Mouse (Mus musculus) forebrain, embryonic 14.5 days (tissue): ENCODE measurements at regions not wholly inside any gene's neighbourhood (a gene's known extent, or its start where the extent isn't known, plus 50 kb on each side); places are given as distances from the start of the nearest gene placed in this dataset.

Experiments
- ATAC-seq: fragments of 200-750 bp; cut with Nextera tagmentation; 2 replicates; pipeline ENCODE4 v1.8.0; 2017; ENCODE audit warnings: mild to moderate bottlenecking, moderate library complexity
- DNase-seq: peaks from one replicate; pipeline ENCODE4 v3.0.0-alpha.2; 2015; ENCODE audit warnings: low spot score
- H3K27ac ChIP-seq: fragments of 300-500 bp; sonication (generic); 2 replicates; pipeline ENCODE4 v1.5.1; 2014; ENCODE audit warnings: low read depth, mild to moderate bottlenecking, control low read depth, low read length, moderate library complexity
- H3K27me3 ChIP-seq: fragments of 300-500 bp; sonication (generic); replicated peaks from 2 replicates; pipeline ENCODE4 v1.6.1; 2014; ENCODE audit warnings: low read length, control low read depth, mixed read lengths; ENCODE audit not compliant: control insufficient read depth, insufficient read depth
- H3K36me3 ChIP-seq: fragments of 300-500 bp; sonication (generic); 2 replicates; pipeline ENCODE4 v1.6.1; 2014; ENCODE audit warnings: low read length, control low read depth; ENCODE audit not compliant: control insufficient read depth, insufficient read depth
- H3K4me1 ChIP-seq: fragments of 300-500 bp; sonication (generic); 2 replicates; pipeline ENCODE4 v1.6.1; 2014; ENCODE audit warnings: antibody characterized with exemption, low read length, control low read depth; ENCODE audit not compliant: control insufficient read depth, insufficient read depth
- H3K4me2 ChIP-seq: fragments of 300-500 bp; sonication (generic); 2 replicates; pipeline ENCODE4 v1.6.1; 2014; ENCODE audit warnings: mild to moderate bottlenecking, control low read depth, low read length
- H3K4me3 ChIP-seq: fragments of 300-500 bp; sonication (generic); 2 replicates; pipeline ENCODE4 v1.5.1; 2014; ENCODE audit warnings: low read depth, low read length, control low read depth
- H3K9ac ChIP-seq: fragments of 300-500 bp; sonication (generic); 2 replicates; pipeline ENCODE4 v1.6.1; 2014; ENCODE audit warnings: mild to moderate bottlenecking, low read length, control low read depth, moderate library complexity
- H3K9me3 ChIP-seq: fragments of 300-500 bp; sonication (generic); replicated peaks from 2 replicates; pipeline ENCODE4 v1.6.1; 2016; ENCODE audit warnings: low read length, control low read depth, mixed read lengths; ENCODE audit not compliant: control insufficient read depth
- WGBS: fragments of 180-500 bp; shearing (Covaris S2); extraction: QIAGEN DNeasy Blood & Tissue Kit; methylation state at CpG from one replicate; pipeline ENCODE4 v1.1.7; 2014; 5-methylcytosine and 5-hydroxymethylcytosine counted together

DNA sequence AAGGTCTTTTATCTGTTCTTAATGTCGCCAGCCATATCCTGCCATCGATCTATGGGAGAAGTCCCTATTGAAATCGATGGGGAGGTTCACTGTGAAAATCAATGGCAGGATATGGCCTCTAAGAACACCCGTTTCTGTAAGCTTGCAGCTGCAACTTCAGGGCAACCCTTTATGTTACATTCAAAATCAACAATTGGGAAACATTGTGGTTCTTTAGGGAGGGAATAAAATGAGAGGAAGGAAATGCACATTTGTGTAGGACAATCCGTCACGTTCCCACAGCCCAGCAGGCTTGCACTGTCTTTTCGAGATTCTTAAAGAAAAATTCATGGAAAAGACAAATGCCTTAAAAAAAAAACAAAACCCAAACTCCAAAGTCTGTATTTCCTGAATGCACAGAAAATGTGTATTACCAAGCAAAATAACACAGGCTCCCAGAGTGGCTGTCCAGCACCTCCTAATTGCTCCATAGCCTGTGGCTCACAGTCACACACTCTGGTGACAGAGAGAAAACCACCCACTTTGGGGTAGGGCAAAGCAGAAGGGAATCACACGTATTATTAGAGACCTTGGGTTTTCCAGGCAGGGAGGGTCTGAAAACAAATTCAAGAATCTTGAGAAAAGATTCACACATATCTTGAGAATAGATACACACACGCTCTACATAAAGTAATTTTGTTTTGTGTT is 510.9 kb upstream of the Nrp1 start:
- WGBS = 79% methylated on average over 9 of the region's 9 CpGs

DNA sequence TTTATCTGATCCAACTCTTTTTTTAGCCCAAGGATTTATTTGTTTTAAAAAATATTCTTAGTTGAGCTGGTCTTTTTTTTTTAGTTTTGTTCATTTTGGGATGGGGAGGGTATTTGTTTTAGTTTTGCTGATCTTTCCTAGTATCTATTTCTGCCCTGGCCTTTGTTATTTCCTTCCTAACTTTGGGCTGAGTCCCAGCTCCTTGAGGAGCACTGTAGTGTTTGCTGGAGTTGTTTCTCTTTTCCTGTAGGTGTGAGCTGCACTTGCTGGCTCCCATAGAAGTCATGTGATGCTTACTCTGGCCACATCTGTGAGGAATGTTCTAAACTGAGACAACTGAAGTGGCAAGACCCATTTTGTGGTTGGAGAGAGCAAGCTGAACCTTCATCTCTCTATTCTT is 508.5 kb upstream of the Nrp1 start:
- no peak overlapping the region for H3K4me2 ChIP-seq
- H3K27me3 ChIP-seq = no peaks in the 10 kb centered on the region
- no peak overlapping the region for H3K27ac ChIP-seq
- no peaks in the 10 kb centered on the region for H3K4me1 ChIP-seq
- H3K4me3 ChIP-seq = no peak overlapping the region
- no peak for ATAC-seq
- no peaks in the 10 kb centered on the region for H3K9me3 ChIP-seq
- H3K9ac ChIP-seq = no peak overlapping the region
- no peak for DNase-seq
- H3K36me3 ChIP-seq = no peaks in the 10 kb centered on the region

More for the DNA sequence above, 510.9 kb upstream of the Nrp1 start:
- Histone ChIP-seq H3K9me3 (no peaks in the 10 kb centered on the region), H3K4me1 (no peaks in the 10 kb centered on the region), H3K27me3 (no peaks in the 10 kb centered on the region), H3K27ac (no peak overlapping the region), H3K4me3 (no peak overlapping the region), H3K4me2 (no peak overlapping the region), H3K36me3 (no peaks in the 10 kb centered on the region), H3K9ac (no peak overlapping the region)
- no peak for ATAC-seq
- no peak for DNase-seq

DNA sequence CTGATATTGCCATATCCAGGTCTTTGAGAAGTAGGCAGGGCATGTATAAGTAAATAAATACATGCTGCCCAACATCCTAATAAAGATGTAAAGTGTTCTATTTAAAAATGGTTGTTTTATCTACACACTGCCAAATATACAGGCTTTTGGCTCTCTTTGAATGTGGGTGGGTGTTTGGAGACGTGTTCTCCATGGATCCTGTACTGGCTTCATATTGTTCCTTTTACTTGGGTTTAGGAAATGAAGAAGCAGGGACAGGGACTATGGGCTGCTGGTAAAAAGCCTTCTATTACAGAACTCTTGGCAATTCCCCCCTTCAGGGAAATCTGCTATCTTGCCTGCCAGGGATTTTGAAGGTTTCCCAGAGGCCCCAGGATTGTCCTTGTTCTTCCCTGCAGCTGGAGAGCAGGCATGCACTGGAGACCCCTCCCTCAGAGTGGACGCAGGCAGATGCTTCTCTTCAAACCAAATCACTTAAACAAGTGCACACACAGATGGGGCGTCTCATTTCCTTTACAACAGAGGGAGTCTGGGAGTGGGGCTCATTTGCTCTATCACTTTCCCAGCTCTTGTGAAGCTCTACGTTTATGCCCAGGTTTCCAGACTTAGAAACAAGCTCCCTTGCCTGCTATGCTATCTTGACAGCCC is 502.6 kb upstream of the Nrp1 start:
- no peak overlapping the region for H3K4me3 ChIP-seq
- 59% methylated on average over 4 of the region's 4 CpGs for WGBS
- no peaks in the 10 kb centered on the region for H3K4me1 ChIP-seq

DNA sequence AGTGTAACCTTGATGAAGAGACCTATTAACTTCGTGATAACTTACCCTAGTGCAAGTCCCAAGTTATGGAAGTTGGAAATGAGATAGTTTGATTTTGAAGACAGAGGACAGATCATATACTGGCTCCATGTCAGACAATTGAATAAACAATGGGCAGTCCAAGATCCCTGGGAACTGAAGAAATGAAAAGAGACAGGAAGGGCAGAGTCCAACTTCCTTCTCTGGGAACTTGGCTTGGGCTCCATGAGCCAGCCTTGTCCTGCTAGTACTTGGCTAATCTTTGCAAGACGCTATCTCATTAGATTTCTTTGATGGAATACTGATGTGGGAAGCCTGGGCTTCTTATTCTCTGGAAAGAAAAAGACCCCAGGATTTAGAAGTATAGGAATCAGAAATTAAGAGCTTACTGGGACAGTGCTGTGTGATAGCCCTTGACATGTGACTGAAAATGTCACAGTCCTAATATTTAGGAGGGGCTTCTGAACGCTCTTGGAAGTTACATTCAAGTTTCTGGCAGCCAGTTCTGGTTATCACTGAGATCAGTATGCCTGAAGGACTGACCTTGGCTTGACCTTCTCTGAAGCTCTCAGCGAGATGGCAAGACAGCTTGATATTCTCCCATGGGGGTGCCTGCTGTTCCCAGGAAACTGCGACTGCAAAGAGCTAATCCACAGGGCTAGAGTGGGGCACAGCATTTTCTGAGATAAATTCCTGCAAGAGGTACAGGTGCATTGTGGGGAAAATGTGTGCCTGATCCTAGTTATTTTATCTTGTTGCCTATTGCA is 501.9 kb upstream of the Nrp1 start:
- H3K4me2 ChIP-seq = no peak overlapping the region
- H3K9ac ChIP-seq = no peak overlapping the region
- no peak overlapping the region for H3K27ac ChIP-seq
- no peak for ATAC-seq
- no peak for DNase-seq
- H3K4me3 ChIP-seq = no peak overlapping the region
- H3K36me3 ChIP-seq = no peaks in the 10 kb centered on the region
- no peaks in the 10 kb centered on the region for H3K4me1 ChIP-seq
- H3K27me3 ChIP-seq = no peaks in the 10 kb centered on the region
- no peaks in the 10 kb centered on the region for H3K9me3 ChIP-seq
- WGBS = 69% methylated on average over 5 of the region's 5 CpGs

More for the DNA sequence above, 502.6 kb upstream of the Nrp1 start:
- Histone ChIP-seq H3K4me2 (no peak overlapping the region), H3K27ac (no peak overlapping the region), H3K9me3 (no peaks in the 10 kb centered on the region), H3K36me3 (no peaks in the 10 kb centered on the region), H3K27me3 (no peaks in the 10 kb centered on the region), H3K9ac (no peak overlapping the region)
- DNase-seq (no peak), ATAC-seq (no peak)

DNA sequence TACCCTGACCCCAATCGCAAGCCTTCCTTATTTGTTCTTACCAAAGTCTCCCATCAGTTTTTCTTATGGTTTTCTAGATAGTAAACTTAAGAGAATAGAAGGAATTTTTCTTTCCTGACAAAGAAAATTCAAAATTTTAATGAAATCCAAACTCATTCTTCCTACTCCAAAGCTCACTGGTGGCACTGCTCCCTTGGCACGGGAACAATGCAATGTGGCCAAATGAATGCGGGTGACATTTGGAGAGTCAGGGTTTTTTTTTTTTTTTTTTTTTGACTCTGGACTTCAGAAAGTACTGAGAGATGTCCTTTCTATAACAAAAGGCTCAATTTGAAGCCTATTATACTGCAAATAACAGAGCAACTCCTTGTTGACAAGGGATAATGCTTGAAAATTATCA is 499.4 kb upstream of the Nrp1 start:
- H3K27ac ChIP-seq = no peak overlapping the region
- no peaks in the 10 kb centered on the region for H3K27me3 ChIP-seq
- no peak overlapping the region for H3K4me3 ChIP-seq
- H3K9me3 ChIP-seq = no peaks in the 10 kb centered on the region
- no peak for DNase-seq
- no peak overlapping the region for H3K9ac ChIP-seq
- H3K4me1 ChIP-seq = no peaks in the 10 kb centered on the region
- no peak for ATAC-seq
- no peak overlapping the region for H3K4me2 ChIP-seq
- no peaks in the 10 kb centered on the region for H3K36me3 ChIP-seq
- 74% methylated on average over 3 of the region's 3 CpGs for WGBS

DNA sequence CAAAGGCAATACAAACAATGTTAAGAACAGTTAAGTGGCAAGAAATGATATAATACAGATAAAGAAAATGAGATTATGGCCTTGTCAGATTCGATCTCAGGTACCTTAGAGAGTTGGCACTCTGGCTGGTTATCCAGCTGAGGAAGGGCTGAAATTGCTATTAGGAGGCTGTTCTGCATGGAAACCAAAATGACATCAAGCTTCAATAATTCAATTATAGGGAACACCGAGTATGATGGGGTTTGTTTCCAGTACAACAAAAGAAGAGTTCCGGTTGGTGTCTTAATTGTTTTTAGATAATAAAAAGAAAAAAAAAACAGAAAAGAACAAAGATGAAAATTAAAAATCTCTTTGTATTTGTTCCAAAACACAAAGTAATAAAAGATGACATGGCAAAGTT is 498.0 kb upstream of the Nrp1 start:
- Histone ChIP-seq H3K4me3 (no peak overlapping the region), H3K36me3 (no peaks in the 10 kb centered on the region), H3K4me1 (no peaks in the 10 kb centered on the region), H3K27me3 (no peaks in the 10 kb centered on the region), H3K4me2 (no peak overlapping the region), H3K27ac (no peak overlapping the region), H3K9me3 (no peaks in the 10 kb centered on the region), H3K9ac (no peak overlapping the region)
- WGBS = 65% methylated on average over 3 of the region's 3 CpGs
- DNase-seq (no peak), ATAC-seq (no peak)

DNA sequence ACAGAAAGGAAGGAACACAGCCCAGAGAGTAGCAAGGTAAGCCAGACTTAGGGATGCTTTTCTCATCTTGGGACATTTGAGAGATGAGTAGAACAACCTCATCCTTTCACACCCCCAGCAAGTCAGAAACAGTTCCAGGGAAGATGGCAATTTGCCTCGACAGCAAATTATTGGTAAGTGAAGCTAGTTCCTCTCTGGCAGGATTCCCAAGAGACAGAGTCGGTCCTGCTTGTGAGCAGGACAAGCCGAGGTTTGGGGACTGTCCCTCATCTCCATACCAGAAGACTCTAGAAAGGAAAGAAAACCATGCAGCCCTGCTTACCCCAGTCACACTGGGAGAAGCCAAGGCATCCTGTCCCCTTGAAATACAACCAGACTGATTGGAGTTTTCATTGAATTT is 497.5 kb upstream of the Nrp1 start:
- ATAC-seq = no peak
- WGBS = 58% methylated on average over 3 of the region's 3 CpGs
- no peak overlapping the region for H3K4me3 ChIP-seq
- H3K9me3 ChIP-seq = no peaks in the 10 kb centered on the region
- H3K4me2 ChIP-seq = no peak overlapping the region
- no peaks in the 10 kb centered on the region for H3K4me1 ChIP-seq
- no peak overlapping the region for H3K9ac ChIP-seq
- no peak for DNase-seq
- no peaks in the 10 kb centered on the region for H3K36me3 ChIP-seq
- H3K27me3 ChIP-seq = no peaks in the 10 kb centered on the region
- H3K27ac ChIP-seq = no peak overlapping the region

DNA sequence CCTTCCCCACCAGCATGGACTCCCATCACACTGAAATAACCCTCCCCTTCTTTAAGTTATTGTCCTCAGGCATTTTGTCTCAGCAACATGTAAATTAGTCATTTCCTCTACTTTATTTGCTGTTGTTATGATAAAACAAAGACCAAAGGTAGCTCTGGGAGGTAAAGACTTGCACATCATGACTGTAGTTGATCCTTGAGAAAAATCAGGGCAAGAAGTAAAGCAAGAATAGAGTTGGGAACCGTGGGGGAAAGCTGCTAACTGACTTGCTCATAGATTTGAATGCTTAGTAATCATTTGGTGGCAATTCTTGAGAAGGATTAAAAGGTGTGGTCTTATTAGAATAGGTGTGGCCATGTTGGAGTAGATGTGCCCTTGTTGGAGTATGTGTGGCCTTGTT is 473.8 kb upstream of the Nrp1 start:
- ATAC-seq = no peak

DNA sequence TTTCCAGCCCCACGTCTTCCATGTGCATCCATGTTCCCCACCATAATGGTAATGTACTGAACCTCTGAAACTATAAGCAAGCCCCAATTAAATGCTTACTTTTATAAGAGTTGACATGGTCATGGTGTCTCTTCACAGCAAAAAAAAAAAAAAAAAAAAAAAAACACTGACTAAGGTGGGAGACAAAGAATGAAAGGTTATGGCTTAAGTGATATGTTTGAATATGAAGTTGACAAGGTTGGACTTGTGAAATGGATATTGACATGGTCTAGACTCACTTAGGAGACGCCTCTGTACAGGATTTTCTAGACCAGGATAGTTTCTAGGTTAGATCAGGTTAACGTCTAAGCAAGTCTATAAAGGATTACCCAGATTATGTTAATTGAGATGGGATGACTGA is 473.2 kb upstream of the Nrp1 start:
- H3K9me3 ChIP-seq = no peaks in the 10 kb centered on the region
- WGBS = 81% methylated on average over 3 of the region's 3 CpGs
- DNase-seq (no peak), ATAC-seq (no peak)
- H3K36me3 ChIP-seq = no peaks in the 10 kb centered on the region
- no peaks in the 10 kb centered on the region for H3K4me1 ChIP-seq
- no peak overlapping the region for H3K4me3 ChIP-seq
- H3K27me3 ChIP-seq = no peaks in the 10 kb centered on the region
- no peak overlapping the region for H3K27ac ChIP-seq
- H3K9ac ChIP-seq = no peak overlapping the region
- no peak overlapping the region for H3K4me2 ChIP-seq

More for the DNA sequence above, 473.8 kb upstream of the Nrp1 start:
- 81% methylated on average over 1 of the region's 1 CpGs for WGBS
- no peak overlapping the region for H3K4me3 ChIP-seq
- no peaks in the 10 kb centered on the region for H3K4me1 ChIP-seq
- H3K27me3 ChIP-seq = no peaks in the 10 kb centered on the region
- no peak overlapping the region for H3K9ac ChIP-seq
- H3K4me2 ChIP-seq = no peak overlapping the region
- no peaks in the 10 kb centered on the region for H3K9me3 ChIP-seq
- DNase-seq = no peak
- no peaks in the 10 kb centered on the region for H3K36me3 ChIP-seq
- H3K27ac ChIP-seq = no peak overlapping the region
